Mouse (Mus musculus): ENCODE measurements around the gene Spire2. TPM values are rescaled to one million over a fixed set of nuclear protein-coding genes. Genes with fewer than 3 reads are reported as not detected.

Spire2 gene
- polyA plus RNA-seq, 1 experiment from 2014 or later = 2.7 TPM

- H3K27me3 ChIP-seq (ENCODE audit: control insufficient read depth, insufficient read depth, low read length) = peaks cover 51% of the 10 kb centered on the region
- H3K9me3 ChIP-seq (replicated peaks; ENCODE audit: control insufficient read depth, low read length) = no peaks in the 10 kb centered on the region
- H3K36me3 ChIP-seq (ENCODE audit: control insufficient read depth, insufficient read depth, low read length) = peaks cover 6% of the 10 kb centered on the region; the same call in 1 of the 2 replicates
- H3K4me3 ChIP-seq (replicated peaks; ENCODE audit: low read length) = no peak overlapping the region
- no peak overlapping the region for H3K9ac ChIP-seq (ENCODE audit: low read length)
- H3K4me2 ChIP-seq (ENCODE audit: low read depth, low read length) = no peak overlapping the region
- H3K4me1 ChIP-seq (ENCODE audit: control insufficient read depth, insufficient read depth, low read length) = peaks cover 7% of the 10 kb centered on the region
- no peak overlapping the region for H3K27ac ChIP-seq (ENCODE audit: low read length)
- no peak for ATAC-seq (ENCODE audit: insufficient read depth, low FRiP score)
- WGBS = 86% methylated on average over 13 of the region's 13 CpGs
Observed at GRCm38 (mm10) chr8:123407612-123408011, 75.1 kb downstream of the Spire2 start.

GRCm38 (mm10) chr8:123408586-123409544 lies 76.4 kb downstream of the Spire2 start:
- 69% methylated on average over 9 of the region's 9 CpGs for WGBS
- ATAC-seq (ENCODE audit: insufficient read depth, low FRiP score) = peak; percentile 23; the same call in 1 of the 2 replicates
- Histone ChIP-seq H3K27me3 (ENCODE audit: control insufficient read depth, insufficient read depth, low read length) (peaks cover 62% of the 10 kb centered on the region), H3K4me1 (ENCODE audit: control insufficient read depth, insufficient read depth, low read length) (peaks cover 7% of the 10 kb centered on the region), H3K4me2 (ENCODE audit: low read depth, low read length) (no peak overlapping the region), H3K9me3 (replicated peaks; ENCODE audit: control insufficient read depth, low read length) (no peaks in the 10 kb centered on the region), H3K27ac (ENCODE audit: low read length) (no peak overlapping the region), H3K9ac (ENCODE audit: low read length) (no peak overlapping the region), H3K36me3 (ENCODE audit: control insufficient read depth, insufficient read depth, low read length) (no peaks in the 10 kb centered on the region), H3K4me3 (replicated peaks; ENCODE audit: low read length) (no peak overlapping the region)

GRCm38 (mm10) chr8:123410049-123410587 lies 77.6 kb downstream of the Spire2 start:
- Histone ChIP-seq H3K4me1 (ENCODE audit: control insufficient read depth, insufficient read depth, low read length) (peaks cover 7% of the 10 kb centered on the region), H3K27ac (ENCODE audit: low read length) (no peak overlapping the region), H3K9me3 (replicated peaks; ENCODE audit: control insufficient read depth, low read length) (no peaks in the 10 kb centered on the region), H3K4me2 (ENCODE audit: low read depth, low read length) (no peak overlapping the region), H3K4me3 (replicated peaks; ENCODE audit: low read length) (no peak overlapping the region), H3K27me3 (ENCODE audit: control insufficient read depth, insufficient read depth, low read length) (peaks cover 62% of the 10 kb centered on the region), H3K36me3 (ENCODE audit: control insufficient read depth, insufficient read depth, low read length) (no peaks in the 10 kb centered on the region), H3K9ac (ENCODE audit: low read length) (no peak overlapping the region)
- no peak for ATAC-seq (ENCODE audit: insufficient read depth, low FRiP score)
- 71% methylated on average over 8 of the region's 8 CpGs for WGBS

GRCm38 (mm10) chr8:123410788-123411187 lies 78.3 kb downstream of the Spire2 start:
- H3K4me2 ChIP-seq (ENCODE audit: low read depth, low read length) = peak overlapping the region; percentile 49
- no peaks in the 10 kb centered on the region for H3K36me3 ChIP-seq (ENCODE audit: control insufficient read depth, insufficient read depth, low read length)
- H3K4me3 ChIP-seq (replicated peaks; ENCODE audit: low read length) = peak overlapping the region; percentile 31
- peaks cover 62% of the 10 kb centered on the region for H3K27me3 ChIP-seq (ENCODE audit: control insufficient read depth, insufficient read depth, low read length)
- H3K9me3 ChIP-seq (replicated peaks; ENCODE audit: control insufficient read depth, low read length) = no peaks in the 10 kb centered on the region
- no peak for ATAC-seq (ENCODE audit: insufficient read depth, low FRiP score)
- 13% methylated on average over 11 of the region's 11 CpGs for WGBS
- no peak overlapping the region for H3K27ac ChIP-seq (ENCODE audit: low read length)
- H3K9ac ChIP-seq (ENCODE audit: low read length) = no peak overlapping the region
- H3K4me1 ChIP-seq (ENCODE audit: control insufficient read depth, insufficient read depth, low read length) = peaks cover 7% of the 10 kb centered on the region

- Histone ChIP-seq H3K27me3 (ENCODE audit: control insufficient read depth, insufficient read depth, low read length) (peaks cover 62% of the 10 kb centered on the region), H3K4me1 (ENCODE audit: control insufficient read depth, insufficient read depth, low read length) (peaks cover 7% of the 10 kb centered on the region), H3K36me3 (ENCODE audit: control insufficient read depth, insufficient read depth, low read length) (no peaks in the 10 kb centered on the region), H3K27ac (ENCODE audit: low read length) (no peak within 1 kb of the TSS), H3K9ac (ENCODE audit: low read length) (no peak within 1 kb of the TSS), H3K9me3 (replicated peaks; ENCODE audit: control insufficient read depth, low read length) (no peaks in the 10 kb centered on the region), H3K4me2 (ENCODE audit: low read depth, low read length) (peak within 1 kb of the TSS; percentile 49), H3K4me3 (replicated peaks; ENCODE audit: low read length) (peak within 1 kb of the TSS; percentile 31)
- peak; percentile 80 for ATAC-seq (ENCODE audit: insufficient read depth, low FRiP score)
- WGBS = 1% methylated on average over 29 of the region's 29 CpGs
Observed at GRCm38 (mm10) chr8:123411246-123411645, 78.7 kb downstream of the Spire2 start, which contains the start of gene Tubb3. Gene Tubb3 (plus strand): TSS chr8:123411424.

GRCm38 (mm10) chr8:123411781-123412327 lies 79.3 kb downstream of the Spire2 start:
- Histone ChIP-seq H3K36me3 (ENCODE audit: control insufficient read depth, insufficient read depth, low read length) (no peaks in the 10 kb centered on the region), H3K4me3 (replicated peaks; ENCODE audit: low read length) (peak overlapping the region; percentile 31), H3K27me3 (ENCODE audit: control insufficient read depth, insufficient read depth, low read length) (peaks cover 62% of the 10 kb centered on the region), H3K9ac (ENCODE audit: low read length) (no peak overlapping the region), H3K27ac (ENCODE audit: low read length) (no peak overlapping the region), H3K4me1 (ENCODE audit: control insufficient read depth, insufficient read depth, low read length) (peaks cover 7% of the 10 kb centered on the region), H3K4me2 (ENCODE audit: low read depth, low read length) (peak overlapping the region; percentile 49), H3K9me3 (replicated peaks; ENCODE audit: control insufficient read depth, low read length) (no peaks in the 10 kb centered on the region)
- 10% methylated on average over 16 of the region's 16 CpGs for WGBS
- ATAC-seq (ENCODE audit: insufficient read depth, low FRiP score) = no peak

GRCm38 (mm10) chr8:123412560-123413170 lies 80.2 kb downstream of the Spire2 start:
- H3K9ac ChIP-seq (ENCODE audit: low read length) = no peak overlapping the region
- peaks cover 55% of the 10 kb centered on the region for H3K27me3 ChIP-seq (ENCODE audit: control insufficient read depth, insufficient read depth, low read length)
- H3K4me2 ChIP-seq (ENCODE audit: low read depth, low read length) = no peak overlapping the region
- H3K36me3 ChIP-seq (ENCODE audit: control insufficient read depth, insufficient read depth, low read length) = no peaks in the 10 kb centered on the region
- 4% methylated on average over 12 of the region's 12 CpGs for WGBS
- peaks cover 7% of the 10 kb centered on the region for H3K4me1 ChIP-seq (ENCODE audit: control insufficient read depth, insufficient read depth, low read length)
- H3K27ac ChIP-seq (ENCODE audit: low read length) = no peak overlapping the region
- peak overlapping the region; percentile 31; the same call in 1 of the 2 replicates for H3K4me3 ChIP-seq (replicated peaks; ENCODE audit: low read length)
- no peaks in the 10 kb centered on the region for H3K9me3 ChIP-seq (replicated peaks; ENCODE audit: control insufficient read depth, low read length)
- ATAC-seq (ENCODE audit: insufficient read depth, low FRiP score) = no peak

GRCm38 (mm10) chr8:123414255-123414654 lies 81.7 kb downstream of the Spire2 start:
- ATAC-seq (ENCODE audit: insufficient read depth, low FRiP score) = no peak
- H3K4me2 ChIP-seq (ENCODE audit: low read depth, low read length) = no peak overlapping the region
- 6% methylated on average over 9 of the region's 9 CpGs for WGBS
- H3K36me3 ChIP-seq (ENCODE audit: control insufficient read depth, insufficient read depth, low read length) = no peaks in the 10 kb centered on the region
- no peak overlapping the region for H3K9ac ChIP-seq (ENCODE audit: low read length)
- peaks cover 44% of the 10 kb centered on the region for H3K27me3 ChIP-seq (ENCODE audit: control insufficient read depth, insufficient read depth, low read length)
- peaks cover 7% of the 10 kb centered on the region for H3K4me1 ChIP-seq (ENCODE audit: control insufficient read depth, insufficient read depth, low read length)
- no peak overlapping the region for H3K4me3 ChIP-seq (replicated peaks; ENCODE audit: low read length)
- H3K9me3 ChIP-seq (replicated peaks; ENCODE audit: control insufficient read depth, low read length) = no peaks in the 10 kb centered on the region
- no peak overlapping the region for H3K27ac ChIP-seq (ENCODE audit: low read length)

All from stomach, embryonic 16.5 days (tissue).